Mouse (Mus musculus) forebrain, embryonic 16.5 days (tissue): ENCODE data around the gene Cerkl. TPM values are rescaled to one million over a fixed set of nuclear protein-coding genes. Genes with fewer than 3 reads are reported as not detected.

Experiments
- polyA plus RNA-seq: library from polyadenylated mRNA; unstranded; fragments of >200 nt; fragmentation: Nextera tagmentation; extraction: Ambion mirVana; gene quantifications from 2 replicates; pipeline ENCODE4 v1.2.1, GENCODE M21; 2015

Cerkl gene
- polyA plus RNA-seq, 1 experiment from 2014 or later, result 1.5 TPM

Other genes starting within 250 kb of the Cerkl start
- gene Itga4, start 201.4 kb downstream of the Cerkl start, polyA plus RNA-seq, result 3.0 and 3.1 TPM in 2 replicates
- 55.8 and 68.6 TPM in 2 replicates for gene Neurod1, start within 50 bp of the Cerkl start, polyA plus RNA-seq
- gene Itprid2, start 178.6 kb upstream of the Cerkl start, polyA plus RNA-seq, result 4.7 and 6.2 TPM in 2 replicates